Mouse (Mus musculus) liver, embryonic 14.5 days (tissue): Measurements from ENCODE around the gene Cgnl1. TPM values are rescaled to one million over a fixed set of nuclear protein-coding genes. Genes with fewer than 3 reads are reported as not detected.

Experiments
- ATAC-seq: fragments of 200-750 bp; cut with Nextera tagmentation; 2 replicates; pipeline ENCODE4 v1.8.0; 2017; ENCODE audit warnings: moderate number of reproducible peaks, mild to moderate bottlenecking, moderate library complexity; ENCODE audit not compliant: insufficient read depth
- DNase-seq, 3 experiments: peaks; one replicate each; pipeline ENCODE4 v3.0.0-alpha.2; 2012 to 2013; ENCODE audit warnings: low read depth in 3 of 3, low spot score in 3 of 3
- H3K27ac ChIP-seq: fragments of 300-500 bp; sonication (generic); 2 replicates; pipeline ENCODE4 v1.5.1; 2014; ENCODE audit warnings: moderate library complexity, mild to moderate bottlenecking, control low read depth, inconsistent platforms
- H3K27me3 ChIP-seq: fragments of 300-500 bp; sonication (generic); 2 replicates; pipeline ENCODE4 v1.6.1; 2014; ENCODE audit warnings: mild to moderate bottlenecking, low read length, moderate library complexity; ENCODE audit not compliant: control insufficient read depth, insufficient read depth
- H3K36me3 ChIP-seq: fragments of 300-500 bp; sonication (generic); replicated peaks from 2 replicates; pipeline ENCODE4 v1.6.1; 2014; ENCODE audit warnings: low read depth; ENCODE audit not compliant: control insufficient read depth, insufficient read depth
- H3K4me1 ChIP-seq, 2 experiments: fragments of 200-500 bp in 1 of 2; fragments of 300-500 bp in 1 of 2; sonication (generic) in 1 of 2; replicated peaks; 2 replicates each; pipeline ENCODE4 v1.6.1; 2012 to 2014; ENCODE audit warnings: antibody characterized with exemption in 1 of 2, inconsistent platforms in 1 of 2, low read length in 1 of 2; ENCODE audit not compliant: control insufficient read depth in 2 of 2, insufficient read depth in 2 of 2
- H3K4me2 ChIP-seq: fragments of 300-500 bp; sonication (generic); 2 replicates; pipeline ENCODE4 v1.6.1; 2014; ENCODE audit warnings: low read depth, mild to moderate bottlenecking, control low read depth, moderate library complexity
- H3K4me3 ChIP-seq, 2 experiments: fragments of 200-500 bp in 1 of 2; fragments of 300-500 bp in 1 of 2; sonication (generic) in 1 of 2; 2 replicates each; pipeline ENCODE4 v1.5.1; 2012 to 2014; ENCODE audit warnings: low read depth in 2 of 2, low read length in 2 of 2, mild to moderate bottlenecking in 2 of 2, control low read depth in 1 of 2, inconsistent platforms in 1 of 2, moderate library complexity in 1 of 2; ENCODE audit not compliant: insufficient read depth in 1 of 2
- H3K9ac ChIP-seq: fragments of 300-500 bp; sonication (generic); replicated peaks from 2 replicates; pipeline ENCODE4 v1.6.1; 2014; ENCODE audit warnings: mild to moderate bottlenecking, control low read depth, moderate library complexity
- H3K9me3 ChIP-seq: fragments of 300-500 bp; sonication (generic); 2 replicates; pipeline ENCODE4 v1.6.1; 2016; ENCODE audit warnings: low read length, mixed read lengths; ENCODE audit not compliant: control insufficient read depth
- CTCF ChIP-seq: IDR thresholded peaks from 2 replicates; pipeline ENCODE4 v1.5.1; 2016; ENCODE audit warnings: antibody characterized with exemption, low read depth, control low read depth
- EP300 ChIP-seq: IDR thresholded peaks from 2 replicates; pipeline ENCODE4 v1.6.1; 2016; ENCODE audit warnings: antibody characterized with exemption, low read depth
- WGBS: fragments of 180-500 bp; shearing (Covaris S2); extraction: QIAGEN DNeasy Blood & Tissue Kit; methylation state at CpG from one replicate; pipeline ENCODE4 v1.1.7; 2014; ENCODE audit not compliant: insufficient replicate concordance; 5-methylcytosine and 5-hydroxymethylcytosine counted together
- polyA plus RNA-seq, 2 experiments: library from polyadenylated mRNA; depleted of rRNA in 1 of 2; stranded (reverse) in 1 of 2; unstranded in 1 of 2; fragments of >200 nt; fragmentation: Nextera tagmentation in 1 of 2; extraction: Ambion mirVana in 1 of 2; gene quantifications; 2 replicates each; pipeline versions ENCODE4 v1.2.1 to v1.2.3; 2012 to 2014

Gene Cgnl1
- polyA plus RNA-seq (2012; rRNA removed): 1.4 and 1.8 TPM in 2 replicates
- polyA plus RNA-seq (2014; fragmentation: Nextera tagmentation; extraction: Ambion mirVana): 1.0 and 1.2 TPM in 2 replicates

DNA sequence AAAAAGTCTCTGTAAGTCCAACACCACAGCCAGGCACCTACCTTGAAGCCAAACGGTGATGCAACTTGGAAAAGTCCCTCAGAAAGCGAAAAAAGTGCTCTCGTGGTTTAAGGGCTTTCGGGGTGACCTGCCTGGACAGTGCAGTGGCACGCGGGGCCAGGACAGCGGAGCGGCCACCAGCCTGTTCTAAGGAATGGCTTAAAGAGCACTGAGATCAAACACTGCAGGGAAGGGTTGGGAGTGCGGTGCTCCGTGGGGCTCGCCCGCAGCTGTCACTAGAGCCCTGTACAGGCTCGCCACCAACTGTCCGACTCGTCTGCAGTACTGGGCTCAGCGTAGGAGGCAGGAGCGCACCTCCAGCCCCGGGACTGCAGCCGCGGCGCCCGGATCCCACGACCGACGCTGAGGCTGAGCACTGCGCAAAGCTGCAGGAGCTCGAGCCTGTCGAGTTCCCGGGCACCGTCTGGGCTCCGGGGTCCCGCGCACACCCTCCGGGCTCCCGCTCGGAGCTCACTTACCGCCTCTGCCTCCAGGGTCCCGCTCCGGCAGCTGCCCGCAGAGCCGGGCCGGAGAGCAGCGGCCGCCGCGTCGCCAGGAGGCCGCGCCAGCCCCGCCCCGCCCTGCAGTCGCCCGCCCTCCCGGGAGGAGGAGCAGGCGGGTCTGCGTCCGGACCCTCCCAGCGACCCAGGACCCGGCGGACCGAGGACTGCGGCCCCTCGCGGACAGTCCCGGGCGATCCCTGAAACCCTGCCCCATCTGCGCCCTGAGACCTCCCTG is at the start of gene Cgnl1:
Gene Cgnl1 (minus strand): TSS at position 612 of the 777 bp plus-strand sequence.
- under 1% methylated on average over 67 of the region's 67 CpGs for WGBS
- ATAC-seq (peak; percentile 79), DNase-seq (no peak)
- Histone ChIP-seq H3K27ac (no peak within 1 kb of the TSS), H3K9ac (no peak within 1 kb of the TSS), H3K36me3 (no peaks in the 10 kb centered on the region), H3K4me3 (peak within 1 kb of the TSS; percentile 42 to 53), H3K4me2 (peak within 1 kb of the TSS; percentile 30), H3K4me1 (peaks cover 0 to 2% of the 10 kb centered on the region in 2 experiments; a peak in 1 of 4 replicates), H3K9me3 (no peaks in the 10 kb centered on the region), H3K27me3 (peaks cover 26% of the 10 kb centered on the region)
- TF ChIP-seq CTCF (no peak; the same call in 1 of the 2 replicates), EP300 (no peak)

DNA sequence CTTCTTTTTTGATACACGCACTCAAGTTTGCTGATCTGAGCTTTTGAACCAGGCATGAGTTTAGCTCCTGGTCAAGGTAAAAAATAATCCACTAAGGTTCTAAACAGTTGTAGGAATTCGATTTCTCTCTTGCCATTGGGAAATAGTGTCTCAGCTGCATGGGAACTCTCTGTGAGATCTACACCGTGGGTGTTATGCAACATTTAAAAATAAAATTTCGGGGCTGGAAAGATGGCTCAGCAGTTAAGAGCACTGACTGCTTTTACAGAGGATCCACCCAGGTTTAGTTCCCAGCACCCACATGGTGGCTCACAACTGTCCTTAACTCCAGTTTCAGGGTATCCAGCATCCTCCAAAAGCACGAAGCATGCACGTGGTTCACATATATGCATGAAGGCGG is 47.1 kb upstream of the Cgnl1 start:
- Histone ChIP-seq H3K9me3 (no peaks in the 10 kb centered on the region), H3K4me2 (no peak overlapping the region), H3K4me1 (no peaks in the 10 kb centered on the region), H3K4me3 (no peak overlapping the region), H3K9ac (no peak overlapping the region), H3K27me3 (no peaks in the 10 kb centered on the region), H3K27ac (no peak overlapping the region), H3K36me3 (no peaks in the 10 kb centered on the region)
- 63% methylated on average over 7 of the region's 7 CpGs for WGBS
- TF ChIP-seq CTCF (no peak), EP300 (no peak)
- ATAC-seq (no peak), DNase-seq (no peak)

DNA sequence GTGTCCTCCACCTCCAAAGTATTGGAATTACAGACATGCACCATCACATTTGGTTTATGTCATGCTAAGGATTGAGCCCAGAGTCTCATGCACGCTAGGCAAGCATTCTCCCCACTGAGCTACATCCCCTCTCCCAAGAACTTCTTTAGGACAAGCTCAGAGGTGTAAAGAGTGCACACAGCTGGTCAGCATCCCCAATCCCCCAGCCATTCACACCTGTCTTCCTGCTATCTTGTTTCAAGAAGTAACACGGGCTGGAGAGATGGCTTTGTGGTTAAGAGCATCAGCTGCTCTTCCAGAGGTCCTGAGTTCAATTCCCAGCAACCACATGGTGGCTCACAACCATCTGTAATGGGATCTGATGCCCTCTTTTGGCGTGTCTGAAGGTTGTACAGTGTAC is 44.7 kb upstream of the Cgnl1 start:
- ATAC-seq (no peak), DNase-seq (no peak)
- Histone ChIP-seq H3K27ac (no peak overlapping the region), H3K27me3 (no peaks in the 10 kb centered on the region), H3K9ac (no peak overlapping the region), H3K36me3 (no peaks in the 10 kb centered on the region), H3K4me1 (no peaks in the 10 kb centered on the region), H3K4me2 (no peak overlapping the region), H3K9me3 (no peaks in the 10 kb centered on the region), H3K4me3 (no peak overlapping the region)
- TF ChIP-seq CTCF: no peak
- TF ChIP-seq EP300: no peak
- 37% methylated on average over 3 of the region's 3 CpGs for WGBS

DNA sequence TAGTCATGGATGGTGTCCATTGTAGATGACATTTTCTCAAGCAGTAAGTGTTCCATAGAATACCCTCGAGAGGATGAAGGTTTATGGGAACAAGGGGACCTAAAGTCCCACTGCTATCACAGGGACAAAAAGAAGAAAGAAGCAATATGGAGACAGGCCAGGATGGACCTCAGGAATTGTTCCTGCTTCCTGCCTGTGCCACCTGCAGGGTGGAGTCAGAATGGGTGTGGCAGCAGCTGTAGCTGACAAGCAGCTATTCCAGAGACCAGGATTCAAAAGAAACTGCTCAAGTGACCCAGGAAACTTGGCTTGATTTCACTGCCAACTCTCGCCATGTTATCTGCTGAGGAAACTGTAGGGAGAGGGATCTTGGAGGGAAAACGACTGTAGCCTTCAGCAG is 42.2 kb upstream of the Cgnl1 start:
- WGBS: 53% methylated on average over 3 of the region's 3 CpGs
- H3K4me3 ChIP-seq: no peak overlapping the region
- H3K4me1 ChIP-seq: no peaks in the 10 kb centered on the region

DNA sequence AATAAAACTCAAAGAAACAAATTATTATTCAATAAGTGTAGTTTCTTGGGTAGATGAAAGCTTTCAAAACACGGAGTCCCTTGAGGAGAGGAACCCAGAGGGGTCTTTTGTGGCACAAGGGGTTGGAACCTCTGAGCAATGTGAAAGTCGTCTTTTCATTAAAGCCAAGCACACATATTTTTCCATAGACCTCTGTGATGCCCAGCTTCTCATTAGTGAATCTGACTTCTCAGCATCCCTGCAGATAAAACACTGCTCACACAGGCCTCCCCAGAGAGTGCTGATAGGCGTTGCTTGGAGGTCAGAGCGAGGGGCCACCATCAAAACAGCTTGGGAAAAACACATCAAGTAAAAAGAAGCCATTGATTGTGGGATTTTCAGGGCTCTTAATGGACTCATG is 41.5 kb upstream of the Cgnl1 start:
- Histone ChIP-seq H3K4me2 (no peak overlapping the region), H3K4me3 (no peak overlapping the region), H3K9me3 (no peaks in the 10 kb centered on the region), H3K27ac (no peak overlapping the region), H3K27me3 (no peaks in the 10 kb centered on the region), H3K36me3 (no peaks in the 10 kb centered on the region), H3K9ac (no peak overlapping the region), H3K4me1 (no peaks in the 10 kb centered on the region)
- WGBS: 52% methylated on average over 4 of the region's 4 CpGs
- TF ChIP-seq EP300: no peak
- TF ChIP-seq CTCF: no peak
- ATAC-seq (no peak), DNase-seq (no peak)

More for the DNA sequence above, 42.2 kb upstream of the Cgnl1 start:
- H3K27me3 ChIP-seq: no peaks in the 10 kb centered on the region
- ATAC-seq: no peak
- TF ChIP-seq EP300 (no peak), CTCF (no peak)
- no peak overlapping the region for H3K27ac ChIP-seq
- no peak overlapping the region for H3K9ac ChIP-seq
- H3K36me3 ChIP-seq: no peaks in the 10 kb centered on the region
- DNase-seq: no peak
- H3K4me2 ChIP-seq: no peak overlapping the region
- H3K9me3 ChIP-seq: no peaks in the 10 kb centered on the region
